Mouse (Mus musculus) heart, embryonic 11.5 days (tissue): ENCODE data around the gene Ugt1a9. TPM values are rescaled to one million over a fixed set of nuclear protein-coding genes. Genes with fewer than 3 reads are reported as not detected.
A peak's percentile ranks its signal among the peaks of the same experiment; 100 is the strongest.

Experiments used
- ATAC-seq: fragments of 200-750 bp; cut with Nextera tagmentation; replicated peaks from 2 replicates; pipeline ENCODE4 v1.8.0; 2017; ENCODE audit warnings: moderate library complexity; ENCODE audit not compliant: insufficient number of reproducible peaks, low FRiP score, low TSS enrichment
- H3K27ac ChIP-seq: fragments of 300-500 bp; sonication (generic); 2 replicates; pipeline ENCODE4 v1.5.1; 2014; ENCODE audit warnings: mild to moderate bottlenecking, low read depth, low read length
- H3K27me3 ChIP-seq: fragments of 300-500 bp; sonication (generic); 2 replicates; pipeline ENCODE4 v1.6.1; 2014; ENCODE audit warnings: mild to moderate bottlenecking, low read length, mixed read lengths; ENCODE audit not compliant: control insufficient read depth, insufficient read depth
- H3K36me3 ChIP-seq: fragments of 300-500 bp; sonication (generic); 2 replicates; pipeline ENCODE4 v1.6.1; 2014; ENCODE audit warnings: mild to moderate bottlenecking, low read length, moderate library complexity, mixed read lengths; ENCODE audit not compliant: control insufficient read depth, insufficient read depth
- H3K4me1 ChIP-seq: fragments of 300-500 bp; sonication (generic); 2 replicates; pipeline ENCODE4 v1.6.1; 2014; ENCODE audit warnings: low read length; ENCODE audit not compliant: control insufficient read depth, insufficient read depth
- H3K4me2 ChIP-seq: fragments of 300-500 bp; sonication (generic); 2 replicates; pipeline ENCODE4 v1.6.1; 2014; ENCODE audit warnings: mild to moderate bottlenecking, moderate library complexity
- H3K4me3 ChIP-seq: fragments of 300-500 bp; sonication (generic); 2 replicates; pipeline ENCODE4 v1.5.1; 2014; ENCODE audit warnings: low read depth, low read length
- H3K9ac ChIP-seq: fragments of 300-500 bp; sonication (generic); 2 replicates; pipeline ENCODE4 v1.6.1; 2014; ENCODE audit warnings: mild to moderate bottlenecking, low read depth, low read length, moderate library complexity
- H3K9me3 ChIP-seq: fragments of 300-500 bp; sonication (generic); replicated peaks from 2 replicates; pipeline ENCODE4 v1.6.1; 2016; ENCODE audit warnings: low read length; ENCODE audit not compliant: control insufficient read depth
- WGBS: fragments of 180-500 bp; shearing (Covaris S2); extraction: QIAGEN DNeasy Blood & Tissue Kit; methylation state at CpG from one replicate; pipeline ENCODE4 v1.1.7; 2014; ENCODE audit not compliant: insufficient replicate concordance; 5-methylcytosine and 5-hydroxymethylcytosine counted together
- polyA plus RNA-seq: library from polyadenylated mRNA; unstranded; fragments of >200 nt; fragmentation: Nextera tagmentation; extraction: Ambion mirVana; gene quantifications from 2 replicates; pipeline ENCODE4 v1.2.1, GENCODE M21; 2014

Gene Ugt1a9
- polyA plus RNA-seq, 1 experiment from 2014 or later: not detected

GRCm38 (mm10) chr1:88229986-88230385 is 159.4 kb downstream of the Ugt1a9 start:
- no peak overlapping the region for H3K9ac ChIP-seq
- no peak overlapping the region for H3K27ac ChIP-seq
- H3K36me3 ChIP-seq: no peaks in the 10 kb centered on the region
- ATAC-seq: 0 out of 2 replicates have a peak, but pooled peaks have one; percentile 3
- no peak overlapping the region for H3K4me2 ChIP-seq
- 76% methylated on average over 5 of the region's 5 CpGs for WGBS
- no peaks in the 10 kb centered on the region for H3K4me1 ChIP-seq
- no peaks in the 10 kb centered on the region for H3K27me3 ChIP-seq
- no peak overlapping the region for H3K4me3 ChIP-seq
- H3K9me3 ChIP-seq: peaks cover 96% of the 10 kb centered on the region

GRCm38 (mm10) chr1:88230421-88230820 is 159.8 kb downstream of the Ugt1a9 start:
- Histone ChIP-seq H3K4me3 (no peak overlapping the region), H3K9me3 (peaks cover 99% of the 10 kb centered on the region), H3K27me3 (no peaks in the 10 kb centered on the region), H3K36me3 (no peaks in the 10 kb centered on the region), H3K4me2 (no peak overlapping the region), H3K27ac (no peak overlapping the region), H3K4me1 (no peaks in the 10 kb centered on the region), H3K9ac (no peak overlapping the region)
- ATAC-seq: no peak
- WGBS: 69% methylated on average over 7 of the region's 7 CpGs

- 69% methylated on average over 6 of the region's 6 CpGs for WGBS
- ATAC-seq: no peak
- no peak overlapping the region for H3K4me2 ChIP-seq
- no peak overlapping the region for H3K4me3 ChIP-seq
- no peaks in the 10 kb centered on the region for H3K4me1 ChIP-seq
- no peaks in the 10 kb centered on the region for H3K27me3 ChIP-seq
- no peak overlapping the region for H3K27ac ChIP-seq
- H3K9ac ChIP-seq: no peak overlapping the region
- peaks cover 99% of the 10 kb centered on the region for H3K9me3 ChIP-seq
- no peaks in the 10 kb centered on the region for H3K36me3 ChIP-seq
Observed at GRCm38 (mm10) chr1:88230981-88231802, 160.6 kb downstream of the Ugt1a9 start.

- H3K4me3 ChIP-seq: no peak overlapping the region
- 60% methylated on average over 7 of the region's 7 CpGs for WGBS
- no peaks in the 10 kb centered on the region for H3K27me3 ChIP-seq
- no peak overlapping the region for H3K9ac ChIP-seq
- H3K36me3 ChIP-seq: no peaks in the 10 kb centered on the region
- H3K4me1 ChIP-seq: no peaks in the 10 kb centered on the region
- H3K4me2 ChIP-seq: no peak overlapping the region
- ATAC-seq: no peak
- H3K27ac ChIP-seq: no peak overlapping the region
- H3K9me3 ChIP-seq: peaks cover 96% of the 10 kb centered on the region
Observed at GRCm38 (mm10) chr1:88231803-88232499, 161.4 kb downstream of the Ugt1a9 start.

- no peak for ATAC-seq
- H3K36me3 ChIP-seq: no peaks in the 10 kb centered on the region
- H3K9ac ChIP-seq: no peak overlapping the region
- whole genome bisulfite sequencing: 51% methylated on average over 3 of the region's 3 CpGs
- H3K9me3 ChIP-seq: peaks cover 97% of the 10 kb centered on the region
- H3K27me3 ChIP-seq: no peaks in the 10 kb centered on the region
- no peak overlapping the region for H3K27ac ChIP-seq
- H3K4me1 ChIP-seq: no peaks in the 10 kb centered on the region
- no peak overlapping the region for H3K4me3 ChIP-seq
- no peak overlapping the region for H3K4me2 ChIP-seq
Observed at GRCm38 (mm10) chr1:88232664-88233380, 162.2 kb downstream of the Ugt1a9 start.

GRCm38 (mm10) chr1:88233421-88234247 is 163.0 kb downstream of the Ugt1a9 start:
- no peaks in the 10 kb centered on the region for H3K36me3 ChIP-seq
- no peaks in the 10 kb centered on the region for H3K4me1 ChIP-seq
- H3K9me3 ChIP-seq: peaks cover 97% of the 10 kb centered on the region
- H3K27me3 ChIP-seq: no peaks in the 10 kb centered on the region
- H3K4me3 ChIP-seq: no peak overlapping the region
- WGBS: 66% methylated on average over 14 of the region's 14 CpGs
- no peak overlapping the region for H3K9ac ChIP-seq
- H3K27ac ChIP-seq: no peak overlapping the region
- no peak for ATAC-seq
- no peak overlapping the region for H3K4me2 ChIP-seq

- Histone ChIP-seq H3K4me2 (no peak overlapping the region), H3K27ac (no peak overlapping the region), H3K9ac (no peak overlapping the region), H3K36me3 (no peaks in the 10 kb centered on the region), H3K4me1 (no peaks in the 10 kb centered on the region), H3K4me3 (no peak overlapping the region), H3K27me3 (no peaks in the 10 kb centered on the region), H3K9me3 (peaks cover 97% of the 10 kb centered on the region)
- WGBS: 62% methylated on average over 4 of the region's 4 CpGs
- ATAC-seq: no peak
Observed at GRCm38 (mm10) chr1:88234248-88234610, 163.6 kb downstream of the Ugt1a9 start.

- no peak overlapping the region for H3K4me3 ChIP-seq
- H3K9ac ChIP-seq: no peak overlapping the region
- no peak overlapping the region for H3K27ac ChIP-seq
- H3K4me1 ChIP-seq: no peaks in the 10 kb centered on the region
- 41% methylated on average over 5 of the region's 5 CpGs for WGBS
- no peaks in the 10 kb centered on the region for H3K36me3 ChIP-seq
- no peaks in the 10 kb centered on the region for H3K27me3 ChIP-seq
- peaks cover 97% of the 10 kb centered on the region for H3K9me3 ChIP-seq
- H3K4me2 ChIP-seq: no peak overlapping the region
- no peak for ATAC-seq
Observed at GRCm38 (mm10) chr1:88234646-88235045, 164.0 kb downstream of the Ugt1a9 start.
